Mouse (Mus musculus): ENCODE data around the gene Dennd2a.

Gene Dennd2a

GRCm38 (mm10) chr6:39515040-39515738 is 42.5 kb downstream of the Dennd2a start:
- 28% methylated on average over 11 of the region's 11 CpGs for WGBS

DNA sequence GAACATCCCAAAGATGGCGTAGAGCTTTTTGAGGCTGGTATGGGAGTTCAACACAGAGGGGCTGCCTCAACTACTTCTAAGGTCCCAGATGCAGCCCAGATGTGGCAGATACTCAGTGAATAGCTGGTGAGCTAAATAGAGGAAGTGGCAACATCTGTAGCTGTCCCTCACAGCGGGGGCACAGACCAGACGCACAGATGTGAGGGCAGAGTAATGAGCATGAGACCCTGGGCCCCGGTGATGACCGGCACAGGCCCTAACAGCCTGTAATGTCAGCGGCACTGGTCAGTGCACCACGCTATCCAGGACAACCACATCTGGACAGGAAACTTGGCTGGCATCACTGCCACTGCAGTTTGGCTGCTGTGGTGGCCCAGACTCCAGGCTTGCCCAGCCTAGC is 54.2 kb downstream of the Dennd2a start:
- 86% methylated on average over 7 of the region's 7 CpGs for WGBS

- WGBS: 61% methylated on average over 4 of the region's 4 CpGs
Measured at GRCm38 (mm10) chr6:39497165-39497564, 60.5 kb downstream of the Dennd2a start.

- WGBS: 46% methylated on average over 12 of the region's 12 CpGs
Measured at GRCm38 (mm10) chr6:39493129-39493714, 64.4 kb downstream of the Dennd2a start.

- WGBS: 96% methylated on average over 4 of the region's 4 CpGs
Measured at GRCm38 (mm10) chr6:39492161-39492560, 65.5 kb downstream of the Dennd2a start.

DNA sequence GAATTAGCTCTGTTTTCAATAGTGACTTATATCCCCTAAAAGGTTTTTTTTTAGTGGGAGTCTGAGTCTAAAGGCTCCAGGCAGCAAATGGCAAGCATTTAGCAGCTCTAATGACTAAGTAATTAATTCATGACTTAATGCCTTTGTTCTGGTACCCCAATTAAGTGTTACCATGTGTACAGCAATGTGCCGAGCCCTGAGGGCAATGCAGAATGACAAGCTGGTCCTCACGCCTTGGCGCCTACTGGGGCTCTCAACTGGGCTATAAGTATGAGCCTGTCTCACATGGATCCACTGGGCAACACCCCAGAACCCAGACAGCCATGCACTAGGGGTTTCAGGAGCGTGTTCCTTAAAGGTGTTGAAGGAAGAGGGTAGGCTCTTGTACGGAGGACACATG is 66.5 kb downstream of the Dennd2a start:
- WGBS: 85% methylated on average over 5 of the region's 5 CpGs

DNA sequence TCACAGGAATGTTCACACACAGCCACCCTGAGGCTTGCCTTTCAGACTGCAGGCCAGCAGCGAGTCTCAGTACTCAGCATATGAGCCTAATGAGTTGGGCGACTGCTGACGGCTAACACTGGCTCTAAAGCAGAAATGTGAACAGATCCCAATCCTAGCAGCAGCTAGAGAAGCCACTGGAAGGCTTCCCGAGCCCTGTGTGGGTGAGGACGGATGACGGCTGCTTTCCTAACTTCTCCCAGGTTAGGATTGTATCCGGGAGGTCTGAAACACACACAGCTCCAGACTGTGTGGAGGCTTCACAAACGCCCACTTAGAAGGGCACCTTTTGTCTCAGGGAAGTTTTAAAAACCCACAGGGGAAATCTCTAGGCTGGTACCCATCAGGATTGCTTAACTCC is 69.4 kb downstream of the Dennd2a start:
- 56% methylated on average over 8 of the region's 8 CpGs for WGBS

GRCm38 (mm10) chr6:39483656-39484055 is 74.0 kb downstream of the Dennd2a start:
- 96% methylated on average over 4 of the region's 4 CpGs for WGBS

DNA sequence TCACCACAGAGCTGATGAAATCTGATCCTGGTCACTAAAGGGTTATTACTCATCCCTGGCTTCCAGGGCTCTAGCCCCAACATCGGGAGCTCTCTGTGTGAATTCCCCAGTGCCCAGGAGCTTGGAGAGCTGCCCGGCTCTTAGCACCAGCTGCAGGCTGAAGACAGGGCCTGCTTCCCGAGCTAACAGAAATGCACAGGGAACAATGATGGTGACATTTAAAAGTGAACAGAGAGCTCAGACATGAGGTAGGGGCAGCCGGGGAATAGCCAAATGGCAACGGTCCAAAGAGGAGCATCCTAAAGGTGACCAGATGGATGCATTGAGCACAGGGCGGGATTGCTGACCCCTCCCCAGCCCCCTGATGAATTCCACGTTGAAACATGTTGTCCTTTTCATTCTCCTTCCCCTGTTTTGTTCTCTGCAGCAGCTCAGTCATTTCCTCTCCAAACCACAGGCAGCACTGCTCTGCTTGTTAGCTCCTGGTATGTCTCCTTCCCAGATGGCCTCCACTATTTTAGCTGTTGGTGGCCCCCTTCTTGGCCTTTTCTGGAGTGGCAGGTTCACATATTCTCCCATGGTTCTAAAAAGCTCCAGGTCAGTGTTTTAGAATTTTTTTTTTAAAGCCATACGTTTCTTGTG is 79.0 kb downstream of the Dennd2a start:
- 34% methylated on average over 8 of the region's 8 CpGs for WGBS

- 64% methylated on average over 1 of the region's 1 CpGs for WGBS
Measured at GRCm38 (mm10) chr6:39476617-39477016, 81.0 kb downstream of the Dennd2a start.

- WGBS: 57% methylated on average over 6 of the region's 6 CpGs
Measured at GRCm38 (mm10) chr6:39474424-39474823, 83.2 kb downstream of the Dennd2a start.

DNA sequence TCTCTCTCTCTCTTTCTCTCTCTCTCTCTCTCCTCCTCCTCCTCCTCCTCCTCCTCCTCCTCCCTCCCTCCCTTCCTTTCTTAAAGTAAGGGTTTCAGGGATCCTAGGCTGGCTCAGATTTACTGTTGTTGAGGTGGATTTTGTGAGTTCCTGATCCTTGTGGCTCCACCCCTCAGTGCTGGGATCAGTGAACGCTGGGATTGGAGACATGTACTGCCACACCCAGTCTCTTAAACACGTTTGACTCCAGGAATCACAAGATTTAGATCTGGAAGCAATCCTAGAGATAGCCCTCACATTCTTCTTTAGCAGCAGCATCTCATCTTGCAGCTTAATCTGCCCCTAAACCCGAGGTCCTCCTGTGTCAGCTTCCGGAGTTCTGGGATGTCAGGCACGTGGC is 84.8 kb downstream of the Dennd2a start:
- WGBS: 66% methylated on average over 5 of the region's 5 CpGs

GRCm38 (mm10) chr6:39472271-39472670 is 85.4 kb downstream of the Dennd2a start:
- 92% methylated on average over 4 of the region's 4 CpGs for WGBS

- WGBS: 58% methylated on average over 14 of the region's 14 CpGs
Measured at GRCm38 (mm10) chr6:39470076-39470475, 87.6 kb downstream of the Dennd2a start.

- WGBS: 82% methylated on average over 5 of the region's 5 CpGs
Measured at GRCm38 (mm10) chr6:39469427-39469826, 88.2 kb downstream of the Dennd2a start.

GRCm38 (mm10) chr6:39462621-39463538 is 94.8 kb downstream of the Dennd2a start:
- WGBS: 43% methylated on average over 16 of the region's 16 CpGs

- WGBS: 93% methylated on average over 11 of the region's 11 CpGs
Measured at GRCm38 (mm10) chr6:39460040-39460439, 97.6 kb downstream of the Dennd2a start.

DNA sequence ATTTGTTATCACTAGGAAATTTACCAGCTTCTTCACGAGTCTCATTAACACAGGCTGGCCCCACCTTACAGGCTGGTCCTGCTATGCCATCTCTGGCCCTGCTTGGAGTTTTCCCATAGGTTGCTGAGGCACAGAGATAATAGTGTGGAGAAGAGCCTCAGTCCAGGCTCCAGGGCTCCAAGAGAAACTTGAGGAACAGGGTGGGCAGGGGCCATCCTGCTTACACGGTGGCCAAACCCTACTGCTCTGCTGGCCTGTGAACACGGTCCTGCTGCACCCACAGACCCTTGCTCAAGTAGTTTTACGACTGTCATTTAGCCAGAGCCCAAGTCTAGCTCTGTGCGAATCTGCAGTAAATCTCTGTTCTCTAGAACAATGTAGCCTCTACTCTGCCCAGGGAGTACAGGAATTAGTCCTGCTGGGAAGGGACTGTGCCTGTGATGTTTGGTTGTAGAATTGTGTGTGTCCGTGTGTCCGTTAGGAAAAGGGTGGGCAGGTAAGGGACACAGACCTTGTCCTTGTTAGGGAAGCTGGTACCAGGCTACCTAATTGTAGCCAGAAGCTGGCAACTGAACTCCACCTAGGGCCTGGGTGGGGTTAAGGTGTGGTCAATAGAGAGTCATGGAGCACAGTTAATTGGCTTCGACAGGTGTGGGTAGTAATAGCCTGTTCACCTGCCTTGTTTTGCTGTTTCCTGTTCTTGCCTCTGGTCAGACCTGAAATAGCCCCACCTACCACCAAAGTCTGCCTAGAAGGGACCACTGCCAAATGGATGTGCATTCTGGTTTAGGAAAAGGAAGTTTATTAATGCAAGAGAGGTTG is 102.1 kb downstream of the Dennd2a start:
- 70% methylated on average over 8 of the region's 8 CpGs for WGBS

GRCm38 (mm10) chr6:39454616-39455015 is 103.1 kb downstream of the Dennd2a start:
- 70% methylated on average over 2 of the region's 2 CpGs for WGBS

DNA sequence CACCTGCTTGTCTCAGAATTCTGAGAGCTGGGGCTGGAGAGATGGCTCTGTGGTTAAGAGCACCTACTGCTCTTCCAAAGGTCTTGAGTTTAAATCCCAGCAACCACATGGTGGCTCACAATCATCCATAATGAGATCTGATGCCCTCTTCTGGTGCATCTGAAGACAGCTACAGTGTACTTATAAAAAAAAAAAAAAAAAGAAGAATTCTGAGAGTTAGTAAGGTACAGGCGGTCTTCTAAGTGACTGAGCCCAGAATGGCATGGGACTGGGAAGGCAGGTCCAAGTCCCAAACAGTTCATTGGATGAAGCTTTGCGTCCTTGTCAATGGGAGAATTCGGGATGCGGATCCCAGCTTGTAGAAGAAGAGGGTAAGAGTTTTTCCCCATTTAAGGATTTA is 104.1 kb downstream of the Dennd2a start:
- WGBS: 90% methylated on average over 4 of the region's 4 CpGs

DNA sequence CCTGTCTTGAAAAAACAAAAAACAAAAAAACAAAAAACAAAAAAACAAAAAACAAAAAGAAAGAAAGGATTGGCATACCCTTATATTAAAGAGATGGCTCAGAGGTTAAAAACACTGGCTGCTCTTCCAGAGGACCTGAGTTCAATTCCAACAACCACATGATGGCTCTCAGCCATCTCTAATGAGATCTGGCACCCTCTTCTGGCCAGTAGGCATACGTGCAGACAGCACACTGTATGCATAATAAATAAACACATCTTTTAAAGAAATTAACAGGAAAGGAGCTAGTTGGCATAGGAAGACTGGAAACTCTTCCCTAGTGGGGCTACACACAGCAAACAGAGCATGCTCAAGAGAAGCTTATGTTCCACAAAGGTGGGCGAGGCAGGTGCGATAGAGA is 106.6 kb downstream of the Dennd2a start:
- 72% methylated on average over 3 of the region's 3 CpGs for WGBS
